Mouse (Mus musculus): Measurements from ENCODE around the gene Rad51.

The Rad51 gene

GRCm38 (mm10) chr2:119163999-119164398 is 51.4 kb downstream of the Rad51 start:
- no peak for DNase-seq (ENCODE audit: low spot score)

DNA sequence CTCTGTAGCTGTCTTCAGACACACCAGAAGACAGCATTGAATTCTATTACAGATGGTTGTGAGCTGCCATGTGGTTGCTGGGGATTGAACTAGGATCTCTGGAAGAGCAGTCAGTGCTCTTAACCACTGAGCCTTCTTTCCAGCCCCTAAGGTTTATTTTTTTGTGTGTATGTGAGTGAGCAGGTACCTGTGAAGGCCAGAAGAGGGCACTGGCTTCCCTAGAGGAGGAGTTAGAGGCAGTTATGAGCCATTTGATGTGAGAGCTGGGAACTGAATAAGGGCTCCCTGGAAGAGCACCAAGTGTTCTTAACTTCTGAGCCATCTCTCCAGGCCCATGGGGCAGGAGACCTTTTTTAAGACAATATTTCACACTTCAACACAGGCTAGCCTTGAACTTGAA is 52.8 kb downstream of the Rad51 start:
- no peak for DNase-seq (ENCODE audit: low spot score)

- DNase-seq (ENCODE audit: low spot score): peak; percentile 57
These were observed 54.6 kb downstream of the Rad51 start, which contains the start of gene Gchfr for GRCm38 (mm10) chr2:119166901-119167865. Gchfr (plus strand) TSS chr2:119167773.

DNA sequence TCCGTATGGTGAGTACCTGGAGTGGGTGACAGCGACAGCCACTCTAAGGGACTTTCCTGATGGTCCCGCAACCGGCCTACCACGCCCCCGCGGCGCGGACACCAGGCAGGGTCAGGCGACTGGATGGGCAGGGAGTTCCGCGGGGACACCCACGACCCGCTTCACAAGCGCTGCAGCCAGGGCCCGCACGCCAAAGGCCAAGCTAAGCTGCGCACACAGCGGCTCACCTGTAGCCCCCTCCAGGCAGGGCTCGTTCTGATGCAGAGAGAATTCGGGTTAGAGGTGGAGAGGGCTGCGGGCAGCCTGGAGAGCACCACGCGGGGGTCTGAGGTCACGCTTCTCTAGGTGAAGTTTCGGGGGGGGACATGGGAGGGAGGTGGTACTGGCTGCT is 55.3 kb downstream of the Rad51 start:
- DNase-seq (ENCODE audit: low spot score): no peak

DNA sequence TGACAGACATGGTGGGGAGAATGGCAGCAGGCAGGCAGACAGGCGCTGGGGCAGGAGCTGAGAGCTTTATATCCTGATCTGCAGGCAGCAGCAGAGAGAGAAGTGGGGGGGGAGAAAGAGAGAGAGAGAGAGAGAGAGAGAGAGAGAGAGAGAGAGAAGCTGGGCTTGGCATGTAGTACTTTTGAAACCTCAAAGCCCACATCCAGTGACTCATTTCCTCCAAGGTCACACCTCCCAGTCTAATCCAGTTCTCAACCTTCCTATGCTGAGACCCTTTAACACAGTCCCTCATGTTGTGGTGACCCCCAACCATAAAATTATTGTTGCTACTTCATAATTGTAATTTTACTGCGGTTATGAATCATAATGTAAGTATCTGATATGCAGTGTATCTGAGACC is 57.7 kb downstream of the Rad51 start:
- DNase-seq (ENCODE audit: low spot score): no peak

- DNase-seq (ENCODE audit: low spot score): no peak
These were observed 59.0 kb downstream of the Rad51 start for GRCm38 (mm10) chr2:119171574-119171973.

GRCm38 (mm10) chr2:119172446-119172845 is 59.9 kb downstream of the Rad51 start:
- DNase-seq (ENCODE audit: low spot score): no peak

- DNase-seq (ENCODE audit: low spot score): peak; percentile 60
These were observed 60.4 kb downstream of the Rad51 start for GRCm38 (mm10) chr2:119172862-119173576.

DNA sequence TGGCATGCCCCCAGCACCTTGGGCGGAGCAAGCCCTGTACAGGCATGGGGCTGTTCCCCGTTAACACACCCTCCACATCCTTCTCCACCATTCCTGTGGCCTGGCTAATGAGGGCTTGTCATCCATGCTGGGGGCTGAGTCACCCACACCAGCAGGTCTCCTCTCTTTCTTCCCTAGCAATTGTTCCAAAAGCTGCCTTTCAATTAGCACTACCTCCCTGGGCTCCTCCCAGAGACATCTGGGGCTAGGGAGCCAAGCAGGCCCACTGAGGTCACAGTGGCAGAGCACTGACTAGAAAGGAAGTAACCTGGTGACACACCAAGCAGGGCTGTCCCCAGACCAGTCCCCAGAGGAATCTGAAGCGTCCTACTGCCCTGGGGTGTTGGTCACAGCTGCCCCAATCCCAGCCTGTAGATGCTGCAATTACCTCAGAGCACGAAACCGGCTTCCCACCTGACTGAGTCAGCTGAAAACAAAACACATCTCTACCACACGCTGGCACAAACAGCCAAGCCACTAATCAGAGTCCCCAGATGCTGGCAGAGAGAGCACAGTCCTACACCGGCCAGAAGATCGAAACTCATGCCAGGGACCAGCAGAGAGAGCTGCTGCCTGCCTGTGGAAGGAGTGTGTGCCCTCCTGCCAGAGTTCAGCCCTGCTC is 61.5 kb downstream of the Rad51 start, which contains the start of gene Gm14137:
Gm14137 (plus strand) TSS at position 519 of the 661 bp plus-strand sequence.
- no peak for DNase-seq (ENCODE audit: low spot score)

DNA sequence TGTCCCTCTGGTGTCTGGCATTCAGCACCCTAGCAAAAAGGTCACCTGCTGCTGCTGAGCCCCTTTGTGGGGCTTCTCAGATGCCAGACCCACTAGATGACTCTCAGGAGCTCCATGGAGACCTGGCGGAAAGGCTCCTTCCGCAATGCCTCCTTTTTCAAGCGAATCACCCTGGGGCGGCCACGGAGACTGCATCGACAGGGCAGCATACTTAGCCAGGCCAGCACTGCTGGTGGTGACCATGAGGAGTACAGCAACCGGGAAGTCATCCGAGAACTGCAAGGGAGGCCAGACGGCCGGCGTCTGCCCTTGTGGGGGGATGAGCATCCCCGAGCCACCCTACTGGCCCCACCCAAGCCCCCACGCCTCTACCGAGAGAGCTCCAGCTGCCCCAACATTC is 62.3 kb downstream of the Rad51 start:
- no peak for DNase-seq (ENCODE audit: low spot score)

DNA sequence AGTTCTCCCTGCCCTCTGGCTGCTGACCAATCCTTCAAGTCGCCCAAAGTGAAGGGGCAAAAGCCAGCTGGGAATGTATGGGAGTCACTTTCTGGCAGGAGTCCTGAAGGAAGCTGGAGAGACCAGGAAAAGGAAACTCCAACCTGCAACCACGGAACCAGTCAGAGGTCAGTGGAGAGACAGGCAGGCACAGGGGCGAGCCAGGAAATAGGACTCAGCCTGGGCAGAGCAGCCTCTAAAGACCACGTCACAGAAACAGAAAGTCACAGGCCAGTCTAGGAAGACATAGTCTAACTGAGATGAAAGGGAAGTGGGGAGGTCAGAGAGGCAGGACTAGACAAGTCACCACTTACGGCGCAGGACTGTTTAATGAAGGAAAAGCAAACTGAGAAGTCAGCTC is 63.0 kb downstream of the Rad51 start:
- DNase-seq (ENCODE audit: low spot score): no peak

- DNase-seq (ENCODE audit: low spot score): no peak
These were observed 64.2 kb downstream of the Rad51 start for GRCm38 (mm10) chr2:119176761-119177160.

DNA sequence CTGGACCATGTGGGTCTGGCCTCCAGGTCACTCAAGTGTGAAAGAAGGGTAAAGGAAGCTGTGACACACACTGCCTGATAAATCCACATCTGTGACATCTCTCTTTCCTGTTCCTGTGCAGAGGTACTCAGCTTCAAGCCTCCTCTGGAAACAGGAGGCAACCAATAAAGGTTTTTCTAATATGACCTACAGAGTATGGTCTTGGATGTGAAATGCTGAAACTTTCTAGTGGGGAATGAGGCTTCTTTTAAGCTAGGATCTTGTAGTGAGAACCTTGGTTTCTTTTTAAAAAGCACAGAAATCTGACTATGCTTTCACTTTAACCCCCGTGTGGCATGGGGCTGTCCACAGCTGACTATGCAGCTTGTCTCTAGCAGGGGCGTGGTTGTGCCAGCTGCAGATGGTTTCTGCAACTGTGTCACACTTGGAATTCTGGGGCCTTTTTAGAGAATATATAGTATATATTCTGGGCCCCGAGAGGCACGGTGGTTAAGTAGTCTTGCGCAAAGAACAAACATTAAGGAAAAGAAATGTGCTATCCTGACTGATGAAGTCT is 64.9 kb downstream of the Rad51 start:
- no peak for DNase-seq (ENCODE audit: low spot score)

DNA sequence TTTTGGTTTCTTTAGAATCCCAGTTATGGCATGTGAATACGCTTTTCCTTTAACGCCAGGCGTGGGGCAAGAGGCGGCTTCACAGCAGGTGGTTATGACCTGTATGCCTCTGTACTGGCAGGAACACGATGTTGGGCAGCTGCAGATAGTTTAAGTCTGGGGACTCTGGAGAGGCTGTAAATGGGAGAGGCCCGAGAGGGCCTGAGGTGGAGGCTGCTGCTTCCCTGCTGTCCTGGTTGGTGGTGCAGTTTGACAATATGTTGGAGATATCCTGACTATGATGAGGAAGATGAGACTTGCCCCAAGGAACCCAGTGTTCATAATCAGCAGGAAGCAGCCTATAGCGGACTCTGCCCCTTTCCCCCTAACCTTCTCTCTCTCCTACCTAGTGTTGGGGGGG is 70.3 kb downstream of the Rad51 start:
- DNase-seq (ENCODE audit: low spot score): no peak

DNA sequence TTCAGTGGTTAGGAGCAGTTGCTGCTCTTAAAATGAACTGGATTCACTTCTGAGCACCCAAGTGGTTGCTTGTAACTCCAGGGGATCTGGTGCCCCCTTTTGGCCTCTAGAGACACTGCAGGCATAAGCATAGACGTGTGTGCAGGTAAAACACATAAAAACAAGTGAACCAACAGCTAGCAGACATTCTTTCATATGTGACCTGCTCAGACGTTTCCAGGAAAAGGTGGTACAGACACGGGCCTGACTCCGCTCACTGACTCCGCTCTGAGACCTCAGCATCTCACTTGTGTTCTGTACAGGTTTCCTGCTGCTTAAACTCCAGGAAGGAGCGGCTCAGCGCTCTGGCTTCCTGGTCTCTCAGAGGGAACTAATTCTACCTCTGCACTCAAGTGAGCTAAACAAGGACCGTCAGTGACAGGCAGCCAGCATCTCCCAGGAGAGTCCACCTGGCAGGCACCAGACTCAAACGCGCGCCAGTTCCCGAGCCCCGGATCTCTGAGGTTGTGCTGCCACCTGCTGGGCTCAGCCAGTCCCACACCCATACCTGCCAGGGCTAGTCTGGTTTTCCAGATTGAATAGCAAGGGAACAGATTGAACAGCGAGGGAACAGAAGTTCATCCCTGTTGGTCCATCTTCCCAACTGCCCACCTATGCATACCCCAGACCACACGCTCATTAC is 76.6 kb downstream of the Rad51 start:
- DNase-seq (ENCODE audit: low spot score): peak; percentile 73

GRCm38 (mm10) chr2:119190969-119191368 is 78.4 kb downstream of the Rad51 start:
- no peak for DNase-seq (ENCODE audit: low spot score)

- no peak for DNase-seq (ENCODE audit: low spot score)
These were observed 81.5 kb downstream of the Rad51 start for GRCm38 (mm10) chr2:119194140-119194539.

GRCm38 (mm10) chr2:119196316-119197108 is 83.9 kb downstream of the Rad51 start:
- no peak for DNase-seq (ENCODE audit: low spot score)

All from yolk sac, embryonic 10.5 days (tissue).